Mouse (Mus musculus) left cerebral cortex, adult 18-20 months (tissue): Measurements from ENCODE around the gene Slco2a1. TPM values are rescaled to one million over a fixed set of nuclear protein-coding genes. Genes with fewer than 3 reads are reported as not detected.

ENCODE experiments used
- DNase-seq, 2 experiments: peaks; one replicate each; pipeline ENCODE4 v3.0.0; 2021 to 2022; ENCODE audit warnings: low spot score in 2 of 2, mixed read lengths in 1 of 2
- long read RNA-seq, 2 experiments: library from polyadenylated mRNA; stranded (forward); transcript quantifications; one replicate each; pipeline ENCODE4 v2.0.0; 2021
- total RNA-seq, 2 experiments: library from RNA; stranded (reverse); gene quantifications; 2 replicates each; pipeline ENCODE4 v1.2.3; 2021

Gene Slco2a1
- 1 to 10 TPM; 1.1 to 1.5 TPM for total RNA-seq
- long read RNA-seq, experiment 1, result 0 reads
- long read RNA-seq, experiment 2, full-length matches to known transcripts, result 1 of 1 reads
- long read RNA-seq, experiment 2, partial matches to known transcripts, result 0 of 1 reads
- long read RNA-seq, experiment 2, other reads (novel, unspliced or antisense), result 0 of 1 reads

- no peak for DNase-seq
These were observed at the start of gene Slco2a1 for GRCm38 (mm10) chr9:102988462-102988861. Slco2a1 (plus strand) TSS chr9:102988712.

GRCm38 (mm10) chr9:102942221-102942620, 46.3 kb upstream of the Slco2a1 start:
- DNase-seq, result no peak

GRCm38 (mm10) chr9:102944891-102945290, 43.6 kb upstream of the Slco2a1 start:
- no peak for DNase-seq

GRCm38 (mm10) chr9:102946469-102947015, 42.0 kb upstream of the Slco2a1 start:
- DNase-seq, result no peak

- DNase-seq, result no peak
These were observed 39.8 kb upstream of the Slco2a1 start for GRCm38 (mm10) chr9:102948706-102949105.

- no peak for DNase-seq
These were observed 37.2 kb upstream of the Slco2a1 start for GRCm38 (mm10) chr9:102951091-102951994.

- DNase-seq, result no peak
These were observed 32.6 kb upstream of the Slco2a1 start for GRCm38 (mm10) chr9:102955866-102956265.

GRCm38 (mm10) chr9:102958703-102959102, 29.8 kb upstream of the Slco2a1 start:
- no peak for DNase-seq

- DNase-seq, result no peak
These were observed 27.0 kb upstream of the Slco2a1 start for GRCm38 (mm10) chr9:102961356-102962092.

- no peak for DNase-seq
These were observed 26.3 kb upstream of the Slco2a1 start for GRCm38 (mm10) chr9:102962093-102962788.

GRCm38 (mm10) chr9:102963321-102963720, 25.2 kb upstream of the Slco2a1 start:
- DNase-seq, result no peak

GRCm38 (mm10) chr9:102964644-102965043, 23.9 kb upstream of the Slco2a1 start:
- no peak for DNase-seq

GRCm38 (mm10) chr9:102972393-102973050, 16.0 kb upstream of the Slco2a1 start:
- DNase-seq, result no peak

GRCm38 (mm10) chr9:102975887-102976286, 12.6 kb upstream of the Slco2a1 start:
- no peak for DNase-seq

GRCm38 (mm10) chr9:102977090-102977489, 11.4 kb upstream of the Slco2a1 start:
- no peak for DNase-seq

GRCm38 (mm10) chr9:102977791-102978492, 10.6 kb upstream of the Slco2a1 start:
- DNase-seq, result no peak

- no peak for DNase-seq
These were observed 9.4 kb upstream of the Slco2a1 start for GRCm38 (mm10) chr9:102979011-102979700.

GRCm38 (mm10) chr9:102979956-102980355, 8.6 kb upstream of the Slco2a1 start:
- no peak for DNase-seq

- no peak for DNase-seq
These were observed 8.1 kb upstream of the Slco2a1 start for GRCm38 (mm10) chr9:102980420-102980819.
